Mouse (Mus musculus): ENCODE results near the gene Dnajc13.

The Dnajc13 gene

GRCm38 (mm10) chr9:104142805-104143204 is 119.9 kb downstream of the Dnajc13 start:
- in situ Hi-C loops (cut with MboI, MseI): loop anchor here (10.0 kb wide), 2 partner anchors 428 to 1948 kb away; no protein-coding TSS in a partner anchor

GRCm38 (mm10) chr9:104140351-104140750 is 122.4 kb downstream of the Dnajc13 start:
- in situ Hi-C loops (cut with MboI, MseI): loop anchor here (10.0 kb wide), 2 partner anchors 426 to 1946 kb away; no protein-coding TSS in a partner anchor

GRCm38 (mm10) chr9:104130141-104130755 is 132.5 kb downstream of the Dnajc13 start:
- in situ Hi-C loops (cut with MboI, MseI): no loop called here

GRCm38 (mm10) chr9:104128110-104128509 is 134.6 kb downstream of the Dnajc13 start:
- in situ Hi-C loops (cut with MboI, MseI): no loop called here

- in situ Hi-C loops (cut with MboI, MseI): no loop called here
Observed at GRCm38 (mm10) chr9:104126833-104127232, 135.9 kb downstream of the Dnajc13 start, which contains the start of gene Ackr4. Gene Ackr4, minus strand, starts transcription at chr9:104126933.

GRCm38 (mm10) chr9:104123622-104124021 is 139.1 kb downstream of the Dnajc13 start:
- in situ Hi-C loops (cut with MboI, MseI): no loop called here

- in situ Hi-C loops (cut with MboI, MseI): no loop called here
Observed at GRCm38 (mm10) chr9:104123101-104123500, 139.6 kb downstream of the Dnajc13 start.

- in situ Hi-C loops (cut with MboI, MseI): no loop called here
Observed at GRCm38 (mm10) chr9:104109151-104109550, 153.6 kb downstream of the Dnajc13 start.

GRCm38 (mm10) chr9:104108571-104109143 is 154.1 kb downstream of the Dnajc13 start:
- in situ Hi-C loops (cut with MboI, MseI): no loop called here

GRCm38 (mm10) chr9:104107482-104107881 is 155.2 kb downstream of the Dnajc13 start:
- in situ Hi-C loops (cut with MboI, MseI): no loop called here

- in situ Hi-C loops (cut with MboI, MseI): no loop called here
Observed at GRCm38 (mm10) chr9:104106930-104107329, 155.8 kb downstream of the Dnajc13 start.

- in situ Hi-C loops (cut with MboI, MseI): no loop called here
Observed at GRCm38 (mm10) chr9:104104986-104105385, 157.7 kb downstream of the Dnajc13 start.

- in situ Hi-C loops (cut with MboI, MseI): no loop called here
Observed at GRCm38 (mm10) chr9:104102901-104103300, 159.8 kb downstream of the Dnajc13 start.

- in situ Hi-C loops (cut with MboI, MseI): no loop called here
Observed at GRCm38 (mm10) chr9:104102301-104102700, 160.4 kb downstream of the Dnajc13 start.

- in situ Hi-C loops (cut with MboI, MseI): no loop called here
Observed at GRCm38 (mm10) chr9:104101458-104101857, 161.3 kb downstream of the Dnajc13 start.
